Comparison of ENCODE assay signal across 7 mouse cellular contexts in genomic region chr10:128913219-128913618, GRCm38 (mm10). TPM values are rescaled to one million over a fixed set of nuclear protein-coding genes. Genes with fewer than 3 reads are reported as not detected.
DNase-seq lines count a peak whose midpoint lies in the region; ATAC-seq and TF ChIP-seq lines count a peak whose summit lies in the region.

No protein-coding gene starts in this region.

- no peak for TF ChIP-seq POLR2A in spleen, adult 2 months (IDR thresholded peaks at IDR 0.05; ENCODE audit: low read depth, low read length)

- H3K4me3 ChIP-seq in midbrain, embryonic 15.5 days = no peak overlapping the region
- no peak overlapping the region for H3K4me3 ChIP-seq in spleen, adult 2 months (ENCODE audit: extremely low read depth, insufficient read depth, insufficient read length)

- no peaks in the 10 kb centered on the region for H3K36me3 ChIP-seq in midbrain, embryonic 15.5 days (replicated peaks)
- H3K36me3 ChIP-seq in spleen, adult 2 months (ENCODE audit: control insufficient read depth, insufficient read depth, low read length) = peaks cover 3% of the 10 kb centered on the region; the same call in 1 of the 2 replicates

- peak; percentile 82; the same call in 1 of the 2 replicates for TF ChIP-seq CTCF in spleen, adult 2 months (IDR thresholded peaks at IDR 0.05; ENCODE audit: extremely low read depth, insufficient read depth, insufficient read length, insufficient replicate concordance)

- H3K27ac ChIP-seq in midbrain, embryonic 15.5 days = no peak overlapping the region
- H3K27ac ChIP-seq in spleen, adult 2 months (ENCODE audit: insufficient read depth, low read length) = no peak overlapping the region

- H3K9ac ChIP-seq in midbrain, embryonic 15.5 days = no peak overlapping the region

- 7% methylated on average over 5 of the region's 5 CpGs for WGBS in midbrain, embryonic 15.5 days
- WGBS in spleen, adult 2 months = 21% methylated on average over 5 of the region's 5 CpGs

- no peaks in the 10 kb centered on the region for H3K27me3 ChIP-seq in midbrain, embryonic 15.5 days (replicated peaks)
- H3K27me3 ChIP-seq in spleen, adult 2 months (ENCODE audit: control insufficient read depth, insufficient read depth, low read length) = peaks cover 14% of the 10 kb centered on the region

- intact Hi-C loops in left cerebral cortex, postnatal 25 days (cut with DNase I) = no loop called here

- ATAC-seq in activated CD4-positive, CD25-positive, alpha-beta regulatory T cell, adult 4 months = peak; percentile 94
- peak; percentile 32; the same call in 1 of the 2 replicates for ATAC-seq in midbrain, embryonic 15.5 days (replicated peaks)

- H3K4me1 ChIP-seq in midbrain, embryonic 15.5 days = peaks cover 23% of the 10 kb centered on the region
- H3K4me1 ChIP-seq in spleen, adult 2 months (ENCODE audit: control insufficient read depth, insufficient read depth, insufficient read length) = peaks cover 9% of the 10 kb centered on the region; the same call in 1 of the 2 replicates

- H3K9me3 ChIP-seq in midbrain, embryonic 15.5 days = no peaks in the 10 kb centered on the region

- H3K4me2 ChIP-seq in midbrain, embryonic 15.5 days = no peak overlapping the region

- peak; percentile 98 to 99 for DNase-seq in cerebellum, postnatal 10 days
- DNase-seq in frontal cortex, postnatal 14 days (ENCODE audit: low spot score in 2 of 2) = peak; percentile 76 to 86
- peak; percentile 92 for DNase-seq in induced T-regulatory cell, adult 2 months (ENCODE audit: low read depth)
- peak; percentile 89 to 93 for DNase-seq in left cerebral cortex, postnatal 25 days (ENCODE audit: low spot score in 2 of 2)
- peak; percentile 61 to 75 for DNase-seq in spleen, adult 2 months (ENCODE audit: low read depth in 1 of 2, low spot score in 2 of 2)

RNA-seq across cellular contexts. Expression of gene Rdh5, which starts 9.5 kb away (rescaled TPM):
- polyA plus RNA-seq in activated CD4-positive, CD25-positive, alpha-beta regulatory T cell, adult 4 months (2017; shearing (Covaris generic)) = 1 to 10 TPM; 5.7 to 8.9 TPM
- total RNA-seq in left cerebral cortex, postnatal 25 days (2021) = 1 to 10 TPM; 6.0 to 8.2 TPM
- polyA plus RNA-seq in midbrain, embryonic 15.5 days (2015; fragmentation: Nextera tagmentation; extraction: Ambion mirVana) = 12.9 and 15.4 TPM in 2 replicates
- polyA plus RNA-seq in spleen, adult 2 months (2012; rRNA removed) = 15.1 and 15.8 TPM in 2 replicates

RNA-seq across cellular contexts. Expression of gene Bloc1s1, which starts 10.6 kb away (rescaled TPM):
- polyA plus RNA-seq in activated CD4-positive, CD25-positive, alpha-beta regulatory T cell, adult 4 months (2017; shearing (Covaris generic)) = 100 to 1,000 TPM; 218 to 252 TPM
- total RNA-seq in left cerebral cortex, postnatal 25 days (2021) = 10 to 100 TPM; 81.4 to 86.2 TPM
- 259 and 262 TPM in 2 replicates for polyA plus RNA-seq in midbrain, embryonic 15.5 days (2015; fragmentation: Nextera tagmentation; extraction: Ambion mirVana)
- polyA plus RNA-seq in spleen, adult 2 months (2012; rRNA removed) = 113 and 138 TPM in 2 replicates

RNA-seq across cellular contexts. Expression of gene Cd63, which starts 12.4 kb away (rescaled TPM):
- under 1 TPM; 0.69 to 0.92 TPM for polyA plus RNA-seq in activated CD4-positive, CD25-positive, alpha-beta regulatory T cell, adult 4 months (2017; shearing (Covaris generic))
- 10 to 100 TPM; 65.0 to 74.0 TPM for total RNA-seq in left cerebral cortex, postnatal 25 days (2021)
- 154 and 184 TPM in 2 replicates for polyA plus RNA-seq in midbrain, embryonic 15.5 days (2015; fragmentation: Nextera tagmentation; extraction: Ambion mirVana)
- polyA plus RNA-seq in spleen, adult 2 months (2012; rRNA removed) = 25.8 and 35.7 TPM in 2 replicates

RNA-seq across cellular contexts. Expression of gene Itga7, which starts 20.4 kb away (rescaled TPM):
- 1 to 10 TPM; 2.9 to 6.1 TPM for polyA plus RNA-seq in activated CD4-positive, CD25-positive, alpha-beta regulatory T cell, adult 4 months (2017; shearing (Covaris generic))
- total RNA-seq in left cerebral cortex, postnatal 25 days (2021) = 10 to 100 TPM; 12.4 to 15.5 TPM
- 5.1 and 5.5 TPM in 2 replicates for polyA plus RNA-seq in midbrain, embryonic 15.5 days (2015; fragmentation: Nextera tagmentation; extraction: Ambion mirVana)
- polyA plus RNA-seq in spleen, adult 2 months (2012; rRNA removed) = 5.8 and 6.5 TPM in 2 replicates

RNA-seq across cellular contexts. Expression of gene Gdf11, which starts 21.7 kb away (rescaled TPM):
- polyA plus RNA-seq in activated CD4-positive, CD25-positive, alpha-beta regulatory T cell, adult 4 months (2017; shearing (Covaris generic)) = 1 to 10 TPM; 5.0 to 5.6 TPM
- 10 to 100 TPM; 12.8 to 14.9 TPM for total RNA-seq in left cerebral cortex, postnatal 25 days (2021)
- polyA plus RNA-seq in midbrain, embryonic 15.5 days (2015; fragmentation: Nextera tagmentation; extraction: Ambion mirVana) = 10.3 and 10.9 TPM in 2 replicates
- 5.8 and 6.0 TPM in 2 replicates for polyA plus RNA-seq in spleen, adult 2 months (2012; rRNA removed)

Comparison
In these comparisons a context has a peak if more than half of its experiments do, and no peak if none do; other contexts are left out.
1. RNA of gene Cd63, which starts 12.4 kb away (polyA plus RNA-seq): 154 to 184 TPM in midbrain, embryonic 15.5 days and 25.8 to 35.7 TPM in spleen, adult 2 months; 0.69 to 0.92 TPM in activated CD4-positive, CD25-positive, alpha-beta regulatory T cell, adult 4 months; every median in the first group is over 10 times any median in the second.
2. Peak in every context shown above with its lines, with median percentiles within 50 percentile points of each other: DNase-seq.